Mouse (Mus musculus): Measurements from ENCODE around the gene Mcfd2. TPM values are rescaled to one million over a fixed set of nuclear protein-coding genes. Genes with fewer than 3 reads are reported as not detected.
A peak's percentile ranks its signal among the peaks of the same experiment; 100 is the strongest.

The Mcfd2 gene
- total RNA-seq, 2 experiments from 2014 or later = 41.8 to 130 TPM

DNA sequence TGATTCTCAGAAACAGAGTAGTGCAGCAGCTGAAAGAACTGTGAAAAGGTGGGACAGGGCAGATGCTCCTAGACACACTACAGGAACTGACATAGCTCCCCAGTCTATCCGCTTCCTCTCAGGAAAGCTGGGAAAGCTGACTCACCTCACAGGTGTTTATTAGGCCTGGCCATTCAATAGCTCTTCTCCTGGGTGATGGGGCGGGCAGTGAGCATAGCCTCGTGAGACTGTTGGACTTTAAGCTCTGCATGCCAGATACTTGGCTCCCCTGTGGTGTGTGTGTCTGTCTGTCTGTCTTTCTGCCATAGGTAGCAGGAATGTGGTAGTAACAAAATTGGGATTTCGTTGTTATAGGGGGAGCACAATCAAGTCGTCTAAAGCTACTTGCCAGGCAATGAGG is 23.6 kb upstream of the Mcfd2 start:
- ATAC-seq (replicated peaks; ENCODE audit: poor library complexity) = no peak

DNA sequence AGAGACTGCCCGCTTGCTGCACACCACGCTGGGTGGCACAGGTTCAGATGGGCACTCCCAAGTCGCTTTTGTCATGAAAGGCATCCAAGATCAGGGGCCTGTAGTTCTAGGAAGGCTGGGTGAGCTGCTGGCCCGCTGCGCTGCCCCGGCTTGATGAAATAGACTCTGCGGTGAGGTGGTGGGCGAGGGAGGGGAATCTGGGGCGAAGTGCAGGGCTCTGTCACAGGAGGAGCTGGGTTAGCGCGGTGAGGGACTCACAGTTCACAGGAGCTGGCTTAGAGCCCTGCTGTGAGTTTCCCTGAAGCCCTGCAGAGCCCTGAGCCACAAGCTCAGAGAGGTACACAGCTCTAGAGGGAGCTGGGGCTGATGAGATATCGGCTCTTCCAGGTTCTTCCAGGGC is 22.4 kb upstream of the Mcfd2 start:
- no peak for ATAC-seq (replicated peaks; ENCODE audit: poor library complexity)

- ATAC-seq (replicated peaks; ENCODE audit: poor library complexity) = no peak
Measured at GRCm38 (mm10) chr17:87287197-87287777, 21.6 kb upstream of the Mcfd2 start.

- ATAC-seq (replicated peaks; ENCODE audit: poor library complexity) = no peak
Measured at GRCm38 (mm10) chr17:87286481-87287143, 20.9 kb upstream of the Mcfd2 start.

DNA sequence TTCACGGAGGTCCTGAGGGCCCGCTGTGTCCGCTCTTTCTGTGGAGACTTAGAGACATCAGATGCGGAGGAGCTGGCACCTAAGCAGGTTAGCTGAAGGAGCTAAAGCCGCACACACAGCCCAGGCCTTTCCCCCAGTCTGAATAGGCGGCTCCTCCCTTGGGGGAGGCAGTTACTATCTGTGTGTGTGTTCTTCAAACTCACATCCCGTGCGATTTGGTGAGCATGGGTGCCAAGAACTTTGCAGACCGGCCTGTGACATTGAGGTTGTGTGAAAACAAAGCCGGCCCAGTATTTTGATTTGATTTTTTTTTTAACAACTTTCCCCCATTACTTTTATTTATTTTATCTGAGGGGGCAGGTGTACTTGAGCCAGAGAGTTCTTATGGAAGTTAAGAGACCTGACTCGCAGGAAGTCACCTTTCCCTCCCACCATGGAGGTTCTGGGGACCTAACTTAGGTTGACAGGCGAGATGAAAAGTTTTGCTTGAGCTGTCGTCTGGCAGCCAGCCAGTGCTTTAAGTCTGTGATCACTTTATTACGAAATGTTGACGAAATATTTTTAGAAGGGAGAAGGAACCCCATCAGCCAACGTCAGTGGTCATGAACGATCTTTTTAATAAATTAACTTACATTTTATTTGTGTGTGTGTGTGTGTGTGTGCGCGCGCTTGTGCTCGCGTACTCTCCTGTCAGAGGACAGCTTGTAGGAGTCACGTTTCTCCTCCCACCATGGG is 20.2 kb upstream of the Mcfd2 start:
- ATAC-seq (replicated peaks; ENCODE audit: poor library complexity) = no peak

GRCm38 (mm10) chr17:87284482-87285040 is 18.8 kb upstream of the Mcfd2 start:
- no peak for ATAC-seq (replicated peaks; ENCODE audit: poor library complexity)

DNA sequence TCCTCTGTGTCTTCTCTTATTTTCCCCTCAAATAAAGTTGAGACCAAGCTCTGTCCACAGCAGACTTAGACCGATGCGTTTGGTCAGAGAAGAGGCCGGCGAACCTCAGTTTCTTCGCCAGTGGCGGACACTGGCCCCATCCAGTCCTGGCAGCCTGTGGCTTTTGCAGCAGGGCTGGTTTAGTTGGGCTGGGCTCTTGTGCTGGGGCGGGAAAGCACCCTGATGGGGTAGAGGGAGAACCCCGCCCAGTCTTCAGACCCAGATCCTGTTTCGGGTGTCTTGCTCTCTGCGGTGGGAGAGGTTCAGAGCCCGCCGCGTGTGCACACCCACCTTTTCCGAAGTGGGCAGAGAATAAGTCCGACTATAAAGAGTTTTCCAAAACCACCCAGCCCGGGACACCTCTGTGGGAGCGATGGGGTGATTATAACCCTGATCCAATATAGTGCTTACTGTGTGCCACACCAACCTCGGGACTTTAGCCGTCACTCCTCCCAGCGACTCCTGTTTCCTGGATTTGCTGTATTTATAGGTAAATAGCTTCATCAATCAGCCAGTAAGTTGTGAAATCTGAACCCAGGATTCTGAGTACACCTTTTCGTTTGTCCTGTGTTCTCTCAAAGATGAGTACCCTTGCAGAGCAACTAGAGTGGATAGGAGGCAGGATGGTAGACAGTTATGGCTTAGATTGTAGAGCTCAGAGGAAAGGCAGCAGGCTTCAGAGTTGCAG is 18.2 kb upstream of the Mcfd2 start:
- peak; percentile 57 for ATAC-seq (replicated peaks; ENCODE audit: poor library complexity)

DNA sequence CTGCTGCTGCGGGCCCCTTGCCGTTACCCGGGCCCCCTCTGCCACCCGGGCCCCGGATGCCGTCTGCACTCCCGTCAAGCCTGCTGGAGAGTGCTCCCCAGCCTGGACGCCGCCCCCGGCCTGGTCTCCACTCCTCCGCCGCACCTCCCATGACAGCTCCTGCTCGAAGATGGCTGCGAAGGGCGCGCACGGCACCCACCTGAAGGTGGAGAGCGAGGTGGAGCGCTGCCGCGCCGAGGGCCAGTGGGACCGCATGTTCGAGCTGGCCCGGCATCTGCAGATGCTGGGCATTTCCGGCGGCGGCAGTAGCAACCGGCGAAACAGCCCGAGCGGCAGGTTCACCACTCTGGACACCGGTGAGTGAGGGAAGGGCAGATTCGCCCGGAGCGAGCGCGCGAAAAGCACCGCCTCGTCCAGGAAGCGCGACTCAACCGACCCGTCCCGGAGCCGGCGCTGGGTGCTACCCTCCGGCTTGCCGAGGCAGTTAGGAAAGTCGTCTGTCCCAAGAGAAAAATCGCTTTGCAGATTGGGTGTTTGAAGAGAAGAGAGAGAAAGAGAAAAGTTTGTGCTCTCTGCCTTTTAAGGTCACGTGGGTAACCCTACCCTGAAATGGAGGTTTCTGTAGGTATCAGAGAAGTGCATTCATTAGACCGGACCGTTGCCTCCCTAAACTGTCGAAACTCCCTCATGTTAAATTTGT is 17.5 kb upstream of the Mcfd2 start:
- peak; percentile 20 for ATAC-seq (replicated peaks; ENCODE audit: poor library complexity)

GRCm38 (mm10) chr17:87282706-87283053 is 16.9 kb upstream of the Mcfd2 start, which contains the start of gene Ttc7:
Gene Ttc7 (plus strand): TSS chr17:87282886.
- ATAC-seq (replicated peaks; ENCODE audit: poor library complexity) = peak; percentile 67

- ATAC-seq (replicated peaks; ENCODE audit: poor library complexity) = peak; percentile 67
Measured at GRCm38 (mm10) chr17:87282007-87282705, 16.4 kb upstream of the Mcfd2 start.

DNA sequence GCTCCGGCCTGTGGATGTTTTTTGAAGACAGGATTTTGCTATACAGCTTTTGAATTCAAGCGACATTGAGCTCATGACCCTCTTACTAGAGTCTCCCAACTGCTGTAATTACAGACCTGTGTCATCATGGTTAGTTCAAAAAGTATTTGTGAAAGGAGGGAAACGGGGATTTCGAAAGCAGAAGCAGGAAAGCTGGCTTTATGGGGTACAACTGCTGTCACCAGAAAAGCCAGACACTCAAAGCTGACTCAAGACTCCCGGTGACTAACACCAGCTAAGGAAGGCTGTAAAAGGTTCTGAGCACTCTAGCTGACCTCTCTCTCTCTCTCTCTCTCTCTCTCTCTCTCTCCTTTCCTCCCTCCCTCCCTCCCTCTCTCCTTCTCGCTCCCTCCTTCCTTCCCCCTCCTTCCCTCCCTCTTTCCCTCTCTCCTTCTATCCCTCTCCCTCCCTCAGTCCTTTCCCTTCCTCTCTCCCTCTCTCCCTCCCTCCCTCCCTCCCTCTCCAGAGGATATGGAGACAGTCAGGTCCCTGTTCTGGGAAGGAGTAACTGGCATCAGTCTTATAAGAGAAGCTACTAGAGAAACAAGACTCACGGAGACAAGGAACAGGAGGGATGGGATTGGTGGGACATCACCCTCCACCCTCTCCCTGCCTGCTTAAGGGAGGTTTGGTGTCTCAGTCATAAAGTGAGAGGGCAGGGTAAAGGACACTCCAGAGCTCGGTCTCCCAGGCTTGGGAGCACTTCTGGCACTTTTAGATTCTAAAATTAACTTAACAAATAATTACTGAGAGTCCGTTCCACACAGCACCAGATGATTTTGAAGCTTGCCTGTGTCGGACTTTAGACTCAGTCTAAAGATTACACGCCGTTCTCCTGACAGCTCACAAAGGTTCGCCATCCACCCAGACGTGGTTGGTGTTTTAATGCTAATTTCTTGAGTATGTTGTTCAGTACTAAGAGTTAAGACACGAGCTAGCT is 9.9 kb upstream of the Mcfd2 start:
- ATAC-seq (replicated peaks; ENCODE audit: poor library complexity) = peak; percentile 76

DNA sequence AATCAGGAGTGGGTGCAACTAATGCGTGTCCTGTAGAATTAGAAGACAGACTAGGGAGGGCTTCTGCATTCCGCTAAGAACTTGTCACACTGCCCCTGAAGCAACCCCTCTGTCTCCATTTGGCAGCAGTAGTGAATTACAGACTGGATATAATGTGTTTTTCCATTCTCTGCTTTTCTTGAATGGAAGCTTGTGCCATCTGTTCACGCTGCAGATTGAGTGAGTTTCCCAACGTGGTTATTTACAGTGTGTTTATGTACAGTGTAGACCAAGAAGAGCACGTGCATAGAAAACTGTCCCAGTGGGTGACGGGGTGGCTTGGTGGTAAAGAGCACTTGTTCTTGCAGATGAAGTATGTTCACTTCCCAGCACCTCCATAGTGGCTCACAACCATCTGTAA is 3.7 kb upstream of the Mcfd2 start:
- no peak for ATAC-seq (replicated peaks; ENCODE audit: poor library complexity)

DNA sequence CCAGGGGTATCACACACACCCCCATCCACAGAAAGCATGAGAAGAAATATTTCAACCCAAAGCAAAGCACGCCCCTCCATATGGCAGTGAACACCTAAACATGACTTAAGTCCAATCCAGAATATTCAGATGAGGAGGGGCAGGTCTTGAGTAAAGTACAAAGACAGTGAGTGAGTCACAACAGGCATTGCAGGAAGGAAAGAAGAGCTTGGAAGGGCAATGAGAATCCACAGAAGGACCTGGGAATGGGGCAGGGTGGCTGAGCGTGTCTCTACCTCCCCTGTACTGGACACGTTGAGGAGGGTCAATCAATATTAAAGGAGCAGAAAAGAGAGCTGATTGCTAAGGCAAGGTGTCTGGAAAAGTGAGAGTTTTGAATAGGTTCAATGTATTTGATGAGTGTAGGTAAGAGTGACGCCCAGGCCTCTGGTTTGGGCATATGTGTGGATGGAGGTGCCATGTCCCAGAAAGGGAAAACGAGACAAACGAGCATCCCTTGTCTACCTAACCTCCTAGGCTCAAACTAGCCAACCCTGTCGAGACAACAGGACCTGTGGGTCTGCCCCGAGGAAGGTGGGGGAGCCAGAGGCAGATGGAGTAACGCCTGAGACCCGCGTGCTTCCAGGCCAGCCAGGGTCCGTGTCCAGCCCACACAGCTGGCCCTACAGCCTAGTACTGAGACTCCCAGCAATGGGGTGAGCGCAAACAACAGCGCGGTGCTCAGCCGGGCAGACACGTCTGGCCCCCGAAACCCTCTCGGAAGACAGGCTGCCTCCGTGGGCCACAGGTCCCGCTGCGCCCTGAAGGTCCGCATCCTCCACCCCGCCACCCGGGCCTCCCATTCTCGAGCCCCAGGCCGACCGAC is 576 bp downstream of the Mcfd2 start:
- peak; percentile 42 for ATAC-seq (replicated peaks; ENCODE audit: poor library complexity)

DNA sequence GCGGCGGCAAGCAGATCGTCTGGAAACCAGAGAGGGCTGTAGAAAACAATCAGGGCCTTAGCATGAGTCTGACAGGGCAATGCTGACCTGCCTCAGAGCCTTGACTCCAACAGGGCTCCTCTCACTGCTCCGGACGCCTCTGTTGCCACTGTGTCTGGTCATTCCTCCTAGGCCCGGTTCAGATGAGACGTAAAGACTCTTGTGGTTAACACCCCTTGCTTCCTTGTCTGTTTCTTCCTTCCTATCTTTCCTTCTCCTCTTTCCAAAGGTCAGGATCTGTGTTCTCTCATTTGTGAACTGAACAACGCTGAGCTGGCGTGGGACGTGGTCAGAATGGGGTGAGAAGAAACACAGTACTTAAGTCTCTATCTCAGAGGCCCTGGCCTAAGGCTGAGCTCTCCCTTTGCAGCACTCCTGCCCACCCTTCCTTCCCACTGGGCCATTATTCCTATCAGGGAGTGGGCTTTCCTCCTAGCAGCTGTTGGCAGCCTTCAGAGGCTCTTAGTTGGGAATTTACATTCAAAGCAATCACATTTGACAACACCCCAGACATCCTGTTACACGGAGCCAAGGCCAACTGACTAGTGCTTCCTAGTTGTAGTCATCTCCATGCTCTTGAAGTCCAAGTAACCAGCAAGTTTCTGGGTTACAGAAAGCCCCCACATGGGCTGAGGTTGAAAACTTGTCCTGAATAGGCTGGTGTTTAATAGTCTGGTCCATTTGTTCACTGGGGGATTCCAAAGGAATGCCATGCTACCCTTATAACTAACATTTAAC is 1.5 kb downstream of the Mcfd2 start:
- no peak for ATAC-seq (replicated peaks; ENCODE audit: poor library complexity)

- ATAC-seq (replicated peaks; ENCODE audit: poor library complexity) = no peak
Measured at GRCm38 (mm10) chr17:87263401-87263800, 2.3 kb downstream of the Mcfd2 start.

- ATAC-seq (replicated peaks; ENCODE audit: poor library complexity) = peak; percentile 93
Measured at GRCm38 (mm10) chr17:87255672-87256071, 10.1 kb downstream of the Mcfd2 start.

GRCm38 (mm10) chr17:87254384-87254783 is 11.4 kb downstream of the Mcfd2 start:
- no peak for ATAC-seq (replicated peaks; ENCODE audit: poor library complexity)

Measured in megakaryocyte progenitor cell, adult 5-6 weeks (primary cell).